Mouse (Mus musculus) gastrocnemius, postnatal 14 days (tissue): Measurements from ENCODE around the gene Gm9774. TPM values are rescaled to one million over a fixed set of nuclear protein-coding genes. Genes with fewer than 3 reads are reported as not detected.

ENCODE experiments used
- DNase-seq: peaks from one replicate; pipeline ENCODE4 v3.0.0; 2021; ENCODE audit warnings: mixed read lengths
- intact Hi-C: fragments of 180-260 bp; cut with DNase I; formaldehyde crosslinking; loops from one replicate; pipeline ENCODE4 v1.15.1; 2025; ENCODE audit warnings: low total_unique reads
- long read RNA-seq, 2 experiments: library from polyadenylated mRNA; stranded (forward); transcript quantifications; one replicate each; pipeline ENCODE4 v2.0.0; 2021
- total RNA-seq, 2 experiments: library from RNA; stranded (reverse); gene quantifications; 2 replicates each; pipeline ENCODE4 v1.2.3; 2021

Gene Gm9774
- total RNA-seq, result 1 to 10 TPM; 2.7 to 3.8 TPM
- long read RNA-seq, experiment 1, result 0 reads
- long read RNA-seq, experiment 2, partial matches to known transcripts, result 0 of 2 reads
- long read RNA-seq, experiment 2, other reads (novel, unspliced or antisense), result 0 of 2 reads

GRCm38 (mm10) chr3:92429323-92429722 is at the start of gene Gm9774:
Gene Gm9774, minus strand, starts transcription at chr3:92429423.
- DNase-seq, result no peak

GRCm38 (mm10) chr3:92470111-92470510 is 40.9 kb upstream of the Gm9774 start:
- DNase-seq, result no peak
- intact Hi-C loops, result no loop called here

More at GRCm38 (mm10) chr3:92429323-92429722, at the start of gene Gm9774:
- intact Hi-C loops, result no loop called here

GRCm38 (mm10) chr3:92467424-92467823 is 38.2 kb upstream of the Gm9774 start:
- intact Hi-C loops, result no loop called here
- DNase-seq, result no peak

GRCm38 (mm10) chr3:92466576-92466975 is 37.4 kb upstream of the Gm9774 start:
- intact Hi-C loops, result no loop called here
- no peak for DNase-seq

- no peak for DNase-seq
- intact Hi-C loops, result no loop called here
Observed at GRCm38 (mm10) chr3:92458620-92459019, 29.4 kb upstream of the Gm9774 start, which contains the start of gene Sprr3. Gene Sprr3, minus strand, starts transcription at chr3:92458720.

GRCm38 (mm10) chr3:92455151-92455550 is 25.9 kb upstream of the Gm9774 start:
- intact Hi-C loops, result no loop called here
- DNase-seq, result no peak

GRCm38 (mm10) chr3:92440177-92440576 is 11.0 kb upstream of the Gm9774 start:
- intact Hi-C loops, result no loop called here
- DNase-seq, result no peak

GRCm38 (mm10) chr3:92438689-92439088 is 9.5 kb upstream of the Gm9774 start, which contains the start of gene Sprr1b:
Gene Sprr1b, minus strand, starts transcription at chr3:92438789.
- intact Hi-C loops, result no loop called here
- DNase-seq, result no peak

GRCm38 (mm10) chr3:92432282-92432681 is 3.1 kb upstream of the Gm9774 start, which contains the start of gene Sprr2k:
Gene Sprr2k, plus strand, starts transcription at chr3:92432582.
- no peak for DNase-seq
- intact Hi-C loops, result no loop called here

GRCm38 (mm10) chr3:92417782-92418181 is 11.4 kb downstream of the Gm9774 start, which contains the start of gene Sprr2j-ps:
Gene Sprr2j-ps, plus strand, starts transcription at chr3:92418082.
- intact Hi-C loops, result no loop called here
- no peak for DNase-seq

- intact Hi-C loops, result no loop called here
- no peak for DNase-seq
Observed at GRCm38 (mm10) chr3:92407691-92408090, 21.5 kb downstream of the Gm9774 start, which contains the start of gene Sprr2i. Gene Sprr2i, plus strand, starts transcription at chr3:92407991.

GRCm38 (mm10) chr3:92394301-92394700 is 34.9 kb downstream of the Gm9774 start:
- intact Hi-C loops, result no loop called here
- DNase-seq, result no peak

GRCm38 (mm10) chr3:92385385-92385784 is 43.8 kb downstream of the Gm9774 start, which contains the start of gene Sprr2h:
Gene Sprr2h, plus strand, starts transcription at chr3:92385685.
- intact Hi-C loops, result no loop called here
- DNase-seq, result no peak

Other genes starting within 250 kb of the Gm9774 start
- not detected for gene Sprr2a1, start 213.6 kb downstream of the Gm9774 start, total RNA-seq
- not detected for gene Sprr2a2, start 213.5 kb downstream of the Gm9774 start, total RNA-seq
- gene Sprr2a3, start 144.0 kb downstream of the Gm9774 start, total RNA-seq, result not detected
- gene Sprr2b, start 112.8 kb downstream of the Gm9774 start, total RNA-seq, result not detected
- gene Sprr2d, start 90.3 kb downstream of the Gm9774 start, total RNA-seq, result not detected
- gene Sprr2e, start 77.3 kb downstream of the Gm9774 start, total RNA-seq, result not detected
- gene Sprr2f, start 64.2 kb downstream of the Gm9774 start, total RNA-seq, result not detected
- not detected for gene Sprr2h, start 43.7 kb downstream of the Gm9774 start, total RNA-seq
- not detected for gene Sprr2i, start 21.4 kb downstream of the Gm9774 start, total RNA-seq
- gene Sprr2j-ps, start 11.3 kb downstream of the Gm9774 start, total RNA-seq, result not detected
- not detected for gene Sprr2k, start 3.2 kb upstream of the Gm9774 start, total RNA-seq
- gene Sprr1b, start 9.4 kb upstream of the Gm9774 start, total RNA-seq, result not detected
- gene Sprr3, start 29.3 kb upstream of the Gm9774 start, total RNA-seq, result not detected
- not detected for gene Sprr1a, start 56.5 kb upstream of the Gm9774 start, total RNA-seq
- gene Sprr4, start 71.1 kb upstream of the Gm9774 start, total RNA-seq, result not detected
- not detected for gene 2310046K23Rik, start 105.1 kb upstream of the Gm9774 start, total RNA-seq
- gene Ivl, start 144.3 kb upstream of the Gm9774 start, total RNA-seq, result not detected
- not detected for gene Smcp, start 159.6 kb upstream of the Gm9774 start, total RNA-seq
- gene 2210017I01Rik, start 178.1 kb upstream of the Gm9774 start, total RNA-seq, result not detected
- gene Lce6a, start 192.2 kb upstream of the Gm9774 start, total RNA-seq, result not detected
- gene Lce1a1, start 218.9 kb upstream of the Gm9774 start, total RNA-seq, result not detected
- not detected for gene Lce1b, start 227.5 kb upstream of the Gm9774 start, total RNA-seq
- gene Lce1a2, start 240.9 kb upstream of the Gm9774 start, total RNA-seq, result not detected
- not detected for gene Lce1c, start 249.8 kb upstream of the Gm9774 start, total RNA-seq